Mouse (Mus musculus) midbrain, embryonic 16.5 days (tissue): ENCODE measurements around the gene Gm9268. TPM values are rescaled to one million over a fixed set of nuclear protein-coding genes. Genes with fewer than 3 reads are reported as not detected.
"Not testable (repeated sequence)": the region's sequence is repeated elsewhere in the genome, so short reads cannot be mapped to it uniquely, and the experiment has no call there.

Experiments used
- ATAC-seq: fragments of 200-750 bp; cut with Nextera tagmentation; 2 replicates; pipeline ENCODE4 v1.8.0; 2017; ENCODE audit warnings: moderate TSS enrichment
- H3K27ac ChIP-seq: fragments of 300-500 bp; sonication (generic); 2 replicates; pipeline ENCODE4 v1.5.1; 2014; ENCODE audit warnings: mild to moderate bottlenecking, low read length, mixed read lengths
- H3K27me3 ChIP-seq: fragments of 300-500 bp; sonication (generic); 2 replicates; pipeline ENCODE4 v1.6.1; 2014; ENCODE audit warnings: low read depth, low read length, mixed read lengths; ENCODE audit not compliant: control insufficient read depth, insufficient read depth
- H3K36me3 ChIP-seq: fragments of 300-500 bp; sonication (generic); 2 replicates; pipeline ENCODE4 v1.6.1; 2014; ENCODE audit warnings: mild to moderate bottlenecking, low read length, moderate library complexity, mixed read lengths; ENCODE audit not compliant: control insufficient read depth, insufficient read depth
- H3K4me1 ChIP-seq: fragments of 300-500 bp; sonication (generic); 2 replicates; pipeline ENCODE4 v1.6.1; 2014; ENCODE audit warnings: mild to moderate bottlenecking, low read length, mixed read lengths; ENCODE audit not compliant: control insufficient read depth, insufficient read depth
- H3K4me2 ChIP-seq: fragments of 300-500 bp; sonication (generic); 2 replicates; pipeline ENCODE4 v1.6.1; 2014; ENCODE audit warnings: mild to moderate bottlenecking, low read length, mixed read lengths
- H3K4me3 ChIP-seq: fragments of 300-500 bp; sonication (generic); 2 replicates; pipeline ENCODE4 v1.5.1; 2014; ENCODE audit warnings: low read depth, mild to moderate bottlenecking, low read length, moderate library complexity, mixed read lengths
- H3K9ac ChIP-seq: fragments of 300-500 bp; sonication (generic); 2 replicates; pipeline ENCODE4 v1.6.1; 2014; ENCODE audit warnings: low read depth, low read length, mixed read lengths
- H3K9me3 ChIP-seq: fragments of 300-500 bp; sonication (generic); replicated peaks from 2 replicates; pipeline ENCODE4 v1.6.1; 2014; ENCODE audit warnings: mild to moderate bottlenecking, low read length, mixed read lengths; ENCODE audit not compliant: control insufficient read depth, poor library complexity, severe bottlenecking
- WGBS: fragments of 180-500 bp; shearing (Covaris S2); extraction: QIAGEN DNeasy Blood & Tissue Kit; methylation state at CpG from one replicate; pipeline ENCODE4 v1.1.7; 2014; 5-methylcytosine and 5-hydroxymethylcytosine counted together
- polyA plus RNA-seq: library from polyadenylated mRNA; unstranded; fragments of >200 nt; fragmentation: Nextera tagmentation; extraction: Ambion mirVana; gene quantifications from 2 replicates; pipeline ENCODE4 v1.2.1, GENCODE M21; 2015

The Gm9268 gene
- polyA plus RNA-seq, result not detected in 2 replicates

- not testable (repeated sequence) for H3K9ac ChIP-seq, H3K36me3 ChIP-seq, ATAC-seq, H3K9me3 ChIP-seq, H3K4me1 ChIP-seq, H3K27me3 ChIP-seq, H3K27ac ChIP-seq, H3K4me2 ChIP-seq, H3K4me3 ChIP-seq
- no CpG with 5 or more reads among the region's 1 CpGs for WGBS
These were observed at the start of gene Gm9268 for GRCm38 (mm10) chr7:43018465-43018864. TSS of gene Gm9268 (plus strand) at chr7:43018765.

GRCm38 (mm10) chr7:42980098-42980497 is 38.5 kb upstream of the Gm9268 start:
- Histone ChIP-seq H3K4me2 (no peak overlapping the region), H3K9me3 (peaks cover 28% of the 10 kb centered on the region), H3K27ac (no peak overlapping the region), H3K36me3 (no peaks in the 10 kb centered on the region), H3K4me1 (no peaks in the 10 kb centered on the region), H3K27me3 (no peaks in the 10 kb centered on the region), H3K9ac (no peak overlapping the region), H3K4me3 (no peak overlapping the region)
- no peak for ATAC-seq
- WGBS, result 80% methylated on average over 11 of the region's 11 CpGs

DNA sequence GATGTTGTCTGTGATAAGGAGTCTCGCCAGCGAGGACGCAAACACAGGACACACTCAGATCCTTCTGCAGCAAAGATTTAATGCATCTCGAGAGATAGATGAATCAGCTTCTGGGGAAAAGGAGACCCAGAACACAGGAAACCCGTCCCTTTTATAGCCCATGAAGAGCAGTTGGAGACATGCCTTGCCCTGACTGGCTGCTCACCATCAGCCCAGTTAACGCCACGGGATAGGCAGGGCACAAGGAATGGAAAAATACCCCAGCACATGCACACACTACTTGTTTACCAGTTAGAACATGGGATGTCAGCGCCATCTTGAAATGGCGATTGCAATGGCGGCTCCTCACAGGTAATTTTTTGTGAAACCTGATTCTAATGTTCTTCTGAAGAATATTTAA is 37.8 kb upstream of the Gm9268 start:
- no peak for ATAC-seq
- no peak overlapping the region for H3K9ac ChIP-seq
- 93% methylated on average over 10 of the region's 10 CpGs for WGBS
- no peaks in the 10 kb centered on the region for H3K27me3 ChIP-seq
- no peaks in the 10 kb centered on the region for H3K36me3 ChIP-seq
- H3K9me3 ChIP-seq, result peaks cover 25% of the 10 kb centered on the region
- no peak overlapping the region for H3K4me3 ChIP-seq
- H3K4me2 ChIP-seq, result no peak overlapping the region
- no peaks in the 10 kb centered on the region for H3K4me1 ChIP-seq
- no peak overlapping the region for H3K27ac ChIP-seq

- H3K9me3 ChIP-seq, result peaks cover 19% of the 10 kb centered on the region; the same call in 1 of the 2 replicates
- no peaks in the 10 kb centered on the region for H3K4me1 ChIP-seq
- no peaks in the 10 kb centered on the region for H3K36me3 ChIP-seq
- no peak for ATAC-seq
- H3K27me3 ChIP-seq, result no peaks in the 10 kb centered on the region
- H3K4me2 ChIP-seq, result no peak overlapping the region
- no peak overlapping the region for H3K9ac ChIP-seq
- 93% methylated on average over 8 of the region's 8 CpGs for WGBS
- H3K4me3 ChIP-seq, result no peak overlapping the region
- no peak overlapping the region for H3K27ac ChIP-seq
These were observed 59.3 kb downstream of the Gm9268 start for GRCm38 (mm10) chr7:43077831-43078230.

Other genes starting within 250 kb of the Gm9268 start
- not detected in 2 replicates for gene Vmn2r62, start 225.2 kb upstream of the Gm9268 start, polyA plus RNA-seq
- gene Gm2381, start 151.5 kb upstream of the Gm9268 start, polyA plus RNA-seq, result not detected in 2 replicates
- not detected in 2 replicates for gene Vmn2r63, start 84.9 kb upstream of the Gm9268 start, polyA plus RNA-seq
- not detected in 2 replicates for gene Zfp936, start 95.5 kb downstream of the Gm9268 start, polyA plus RNA-seq